Mouse (Mus musculus) layer of hippocampus, postnatal 14 days (tissue): ENCODE measurements around the gene H3f3b. TPM values are rescaled to one million over a fixed set of nuclear protein-coding genes. Genes with fewer than 3 reads are reported as not detected.

ENCODE experiments used
- DNase-seq, 2 experiments: peaks; one replicate each; pipeline ENCODE4 v3.0.0; 2021 to 2022; ENCODE audit warnings: low spot score in 2 of 2, mixed read lengths in 1 of 2
- total RNA-seq, 2 experiments: library from RNA; stranded (reverse); gene quantifications; 2 replicates each; pipeline ENCODE4 v1.2.3; 2021

The H3f3b gene
- total RNA-seq, 2 experiments from 2014 or later: 338 to 355 TPM

DNA sequence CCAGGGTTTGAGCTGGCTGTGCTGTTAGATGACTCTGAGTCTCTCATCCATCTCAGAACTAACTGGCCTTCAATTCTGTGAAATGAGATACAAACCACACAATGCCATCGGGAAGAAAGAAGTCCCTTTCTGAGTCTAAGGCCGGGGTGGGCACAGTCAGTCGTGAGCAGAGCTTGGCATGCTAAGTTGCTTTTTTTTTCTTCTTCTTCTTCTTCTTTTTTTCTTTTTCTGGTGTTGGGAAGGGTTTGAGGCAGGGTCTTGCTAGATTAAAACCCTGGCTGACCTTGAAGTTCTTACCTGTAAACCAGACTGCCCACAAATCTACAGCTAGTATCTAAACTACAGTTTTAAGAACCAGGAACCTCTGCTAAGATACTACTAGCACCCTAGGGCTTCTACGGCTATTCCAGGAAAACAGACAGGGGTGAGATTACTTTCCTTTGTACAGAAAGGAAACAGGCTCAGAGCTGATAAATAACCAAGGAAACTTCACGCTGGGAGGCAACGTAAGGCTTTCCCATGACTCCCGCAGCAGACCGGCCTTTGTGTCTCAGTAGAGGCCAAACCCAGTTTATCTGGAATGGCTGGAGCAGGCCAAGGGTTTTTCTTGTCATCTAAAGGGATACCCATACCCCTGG, 23.5 kb downstream of the H3f3b start:
- DNase-seq: no peak

DNA sequence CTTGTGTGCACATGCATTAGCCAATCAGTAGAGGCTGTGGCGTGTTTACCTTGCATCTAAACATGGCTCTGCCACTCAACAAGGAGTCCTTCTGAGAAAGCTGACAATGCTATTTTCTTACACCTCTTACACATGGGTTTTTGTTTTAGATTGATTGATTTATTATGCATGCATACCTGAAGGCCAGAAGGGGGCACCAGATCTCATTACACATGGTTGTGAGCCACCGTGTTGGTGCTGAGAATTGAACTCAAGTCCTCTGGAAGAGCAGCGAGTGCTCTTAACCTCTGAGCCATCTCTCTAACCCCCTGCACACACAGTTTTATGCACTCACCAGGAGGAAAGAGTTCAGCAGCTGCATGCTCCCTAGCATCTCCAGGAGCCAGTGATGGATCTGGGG, 24.9 kb downstream of the H3f3b start:
- no peak for DNase-seq

DNA sequence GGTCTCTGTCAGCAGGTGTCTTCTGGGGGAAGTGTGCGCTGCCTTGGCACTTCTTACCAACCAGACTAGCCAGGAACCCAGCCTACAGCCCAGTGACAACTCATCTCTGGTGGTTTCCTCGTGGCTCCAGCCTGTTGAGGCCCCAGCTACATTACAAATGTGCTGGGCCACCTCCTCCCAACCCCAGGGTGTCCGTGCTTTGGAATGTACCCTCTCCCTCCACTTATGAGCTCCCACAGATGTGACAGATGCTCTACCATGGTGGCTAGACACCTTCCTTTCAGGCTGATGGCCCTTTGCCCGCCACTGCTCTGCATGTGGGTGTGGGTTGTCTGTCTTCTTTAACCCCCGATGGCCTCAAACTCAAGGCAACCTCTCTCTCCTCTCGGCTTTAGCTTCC, 26.0 kb downstream of the H3f3b start:
- DNase-seq: no peak

DNA sequence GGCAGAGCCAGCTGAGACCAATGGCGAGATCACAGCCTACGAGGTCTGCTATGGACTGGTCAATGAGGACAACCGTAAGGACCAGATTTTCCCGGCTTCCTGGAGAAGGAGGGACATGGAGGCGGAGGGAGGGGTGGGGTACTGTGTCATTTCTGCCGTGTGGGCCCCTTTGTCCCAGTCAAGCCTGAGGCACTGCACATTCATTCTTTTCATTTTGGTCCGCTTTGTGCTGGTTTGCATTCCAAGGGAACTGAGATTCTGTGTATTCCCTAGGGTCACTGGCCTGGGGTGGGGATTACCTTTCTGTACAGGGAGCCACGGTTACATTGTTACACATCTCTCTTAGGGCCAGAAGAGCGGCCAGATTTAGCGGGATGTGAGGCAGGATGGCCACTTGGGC, 27.2 kb downstream of the H3f3b start:
- DNase-seq: no peak

DNA sequence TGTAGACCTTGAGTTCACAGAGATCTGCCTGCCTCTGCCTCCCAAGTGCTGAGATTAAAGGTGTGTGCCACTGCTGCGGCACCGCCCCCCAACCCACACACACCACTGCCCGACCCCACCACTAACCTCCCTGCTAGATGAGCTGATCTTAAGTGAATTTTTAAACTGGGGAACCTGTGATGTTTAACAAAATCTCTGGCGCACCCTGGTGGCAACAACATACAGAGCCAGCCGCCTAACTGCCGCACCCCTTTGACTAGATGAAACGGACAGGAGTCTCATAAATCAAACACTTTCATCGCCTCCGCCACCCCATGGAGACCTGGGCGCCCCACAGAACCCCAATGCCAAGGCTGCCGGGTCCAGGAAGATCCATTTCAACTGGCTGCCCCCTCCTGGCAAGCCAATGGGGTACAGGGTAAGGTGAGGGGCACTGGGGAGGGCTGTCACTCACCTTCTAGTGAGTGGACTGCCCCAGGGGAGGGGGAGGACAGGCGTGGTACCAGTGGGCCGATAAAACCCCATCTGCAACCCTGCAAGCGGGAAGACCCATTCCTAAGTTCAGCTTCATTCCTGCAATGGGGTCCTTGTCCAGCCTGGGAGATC, 28.1 kb downstream of the H3f3b start:
- peak; percentile 71 to 75 for DNase-seq

DNA sequence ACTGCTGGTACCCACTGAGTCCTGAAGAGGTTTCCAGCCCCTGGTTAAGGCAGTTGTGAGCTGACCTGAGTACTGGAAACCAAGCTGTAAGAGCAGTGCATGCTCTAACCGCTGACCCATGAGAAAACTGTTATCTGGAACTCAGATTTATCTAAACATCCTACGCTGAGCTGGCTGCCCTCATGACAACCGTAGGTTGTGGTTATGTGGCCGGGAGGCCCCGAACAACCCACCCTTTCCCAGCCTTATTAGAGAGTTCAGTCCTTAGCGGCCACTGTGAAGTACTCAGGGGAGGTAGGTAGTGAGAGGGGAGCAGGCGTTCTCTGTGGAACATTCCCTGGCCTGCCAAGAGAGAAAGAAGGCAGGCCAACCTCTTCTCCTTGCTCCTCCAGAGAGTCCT, 28.7 kb downstream of the H3f3b start:
- no peak for DNase-seq

DNA sequence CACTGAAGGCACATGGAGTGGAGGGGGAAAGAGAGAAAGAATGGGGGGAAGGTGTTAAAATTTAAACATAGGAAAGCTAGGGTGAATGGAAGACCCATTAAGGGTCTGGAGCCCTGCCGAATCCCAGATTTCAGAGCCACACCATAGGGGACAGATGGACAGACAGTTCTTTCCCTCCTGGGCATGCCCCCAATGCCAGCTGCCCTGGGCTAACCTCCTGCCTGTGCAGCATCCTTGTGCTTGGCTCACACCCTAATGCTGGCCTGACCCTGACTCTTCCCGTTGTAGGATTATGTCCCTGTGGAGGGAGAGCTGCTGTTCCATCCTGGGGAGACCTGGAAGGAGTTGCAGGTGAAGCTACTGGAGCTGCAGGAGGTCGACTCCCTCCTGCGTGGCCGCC, 30.1 kb downstream of the H3f3b start:
- no peak for DNase-seq

DNA sequence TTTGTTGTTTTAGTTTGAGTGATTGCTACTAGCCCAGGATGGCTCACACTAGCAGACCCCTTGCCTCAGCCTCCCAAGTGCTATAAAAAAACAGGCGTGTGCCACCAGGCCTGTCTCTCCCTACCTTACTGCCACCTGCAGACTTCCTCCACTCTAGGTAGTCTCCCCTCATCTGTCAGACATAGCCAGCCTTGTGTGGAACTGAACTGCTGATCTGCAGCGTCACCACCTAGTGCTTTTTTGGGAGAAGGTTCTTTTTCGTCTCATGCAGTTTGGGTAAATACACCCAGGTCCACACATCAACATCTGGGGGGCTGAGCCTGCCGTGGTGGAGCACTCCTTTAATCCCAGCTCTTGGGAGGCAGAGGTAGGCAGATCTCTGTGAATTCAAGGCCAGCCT, 30.7 kb downstream of the H3f3b start:
- DNase-seq: no peak

DNA sequence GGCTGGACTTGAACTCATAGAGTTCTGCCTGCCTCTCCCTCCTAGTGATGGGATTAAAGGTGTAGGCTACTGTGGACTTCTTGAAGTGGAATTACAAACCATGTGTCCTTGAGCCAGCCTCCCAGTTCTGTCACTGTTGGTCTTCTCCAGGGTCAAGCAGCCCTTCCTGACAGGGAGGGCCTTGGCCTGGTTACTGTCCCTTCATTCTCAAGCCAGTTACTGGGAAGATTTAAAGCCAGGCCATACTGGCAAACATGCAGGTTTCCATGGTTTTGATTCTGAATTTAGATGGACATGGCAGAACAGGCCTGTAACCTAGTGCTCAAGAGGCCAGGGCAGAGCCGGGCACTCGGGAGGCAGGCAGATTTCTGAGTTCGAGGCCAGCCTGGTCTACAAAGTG, 32.5 kb downstream of the H3f3b start:
- DNase-seq: no peak

DNA sequence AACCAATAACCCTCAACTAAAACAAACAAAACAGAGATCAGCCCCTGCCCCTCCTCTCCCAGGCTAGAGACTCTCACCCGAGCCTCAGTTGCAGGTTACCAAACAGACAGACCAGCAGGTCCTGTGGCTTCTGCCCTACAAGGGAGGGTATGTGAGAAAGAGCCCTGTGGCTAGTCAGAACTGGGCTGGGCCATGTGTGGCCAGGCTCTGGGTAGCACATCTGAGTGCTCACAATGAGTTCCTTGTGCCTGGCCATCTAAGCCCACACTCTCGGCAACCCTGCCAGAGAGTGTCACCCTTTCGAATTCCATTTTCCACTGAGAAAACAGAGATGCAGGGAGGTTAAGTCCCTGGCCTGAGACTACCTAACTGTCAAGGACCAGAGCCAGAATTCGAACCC, 35.7 kb downstream of the H3f3b start:
- DNase-seq: no peak

DNA sequence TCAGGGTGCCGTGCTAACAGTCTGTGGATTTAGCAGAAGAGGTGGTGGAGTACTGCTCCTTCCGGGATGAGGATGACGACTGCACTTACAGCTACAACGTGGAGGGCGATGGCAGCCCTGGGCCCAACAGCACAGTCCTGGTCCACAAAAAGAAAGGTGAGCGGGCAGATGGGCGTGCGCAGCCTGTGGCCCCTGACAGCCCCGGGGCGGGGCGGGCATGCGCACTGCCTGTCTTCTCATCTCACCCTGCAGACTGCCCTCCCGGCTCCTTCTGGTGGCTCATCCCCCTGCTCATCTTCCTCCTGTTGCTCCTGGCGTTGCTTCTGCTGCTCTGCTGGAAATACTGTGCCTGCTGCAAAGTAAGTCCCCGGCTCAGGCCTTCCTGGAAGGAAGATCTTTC, 38.1 kb downstream of the H3f3b start:
- no peak for DNase-seq

DNA sequence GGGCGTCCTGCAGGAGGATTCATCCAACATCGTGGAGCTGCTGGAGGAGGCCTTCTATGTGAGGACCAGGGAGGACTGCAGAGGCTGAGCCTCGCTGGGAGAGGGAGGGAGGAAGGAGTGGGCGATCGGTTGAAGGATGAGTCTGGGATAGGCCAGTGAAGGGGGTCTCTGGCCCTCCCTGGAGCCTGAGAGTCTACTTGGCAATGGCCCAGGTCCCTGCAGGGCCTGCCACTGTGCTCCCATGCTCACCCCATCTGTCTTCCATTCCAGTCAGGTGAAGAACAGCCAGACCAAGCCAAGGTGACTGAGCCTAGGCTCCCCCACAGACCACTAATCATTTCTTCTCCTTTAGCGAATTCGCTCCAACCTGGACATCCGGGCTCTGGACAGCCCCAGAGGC, 44.5 kb downstream of the H3f3b start:
- no peak for DNase-seq

DNA sequence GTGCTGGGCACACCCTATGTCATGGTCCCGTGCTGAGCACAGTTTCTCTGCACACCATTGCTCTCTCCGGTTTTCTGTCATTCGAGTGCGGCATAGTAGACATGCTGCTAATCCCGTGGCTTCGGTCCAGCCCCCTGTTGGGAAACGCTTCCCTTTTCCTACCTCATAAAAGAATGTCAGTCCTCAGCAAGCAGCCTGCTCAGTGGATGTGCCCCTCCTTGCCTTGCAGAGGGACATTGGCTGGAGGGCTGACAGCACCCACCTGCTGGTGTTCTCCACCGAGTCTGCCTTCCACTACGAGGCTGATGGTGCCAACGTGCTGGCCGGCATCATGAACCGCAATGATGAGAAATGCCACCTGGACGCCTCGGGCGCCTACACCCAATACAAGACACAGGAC, 45.3 kb downstream of the H3f3b start:
- no peak for DNase-seq

DNA sequence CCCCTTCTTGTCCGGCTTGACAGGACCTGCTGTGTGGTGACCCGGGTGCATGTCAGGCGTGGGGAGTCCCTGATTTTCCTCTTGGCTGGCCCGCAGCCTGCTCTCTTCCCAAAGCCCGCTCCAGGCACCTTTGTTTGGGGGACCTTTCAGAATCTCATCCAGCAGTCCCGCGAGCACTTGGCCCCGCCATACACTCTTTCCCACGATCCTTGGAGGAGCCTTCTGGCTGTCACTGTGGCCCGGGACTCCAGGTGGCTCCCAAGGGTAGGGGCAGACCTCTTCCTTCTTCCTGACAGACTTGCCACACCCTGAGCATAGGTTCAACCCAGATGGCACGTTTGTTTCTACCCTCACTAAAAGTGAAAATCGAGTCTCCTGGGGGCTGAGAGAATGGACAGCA, 52.2 kb downstream of the H3f3b start:
- DNase-seq: no peak

DNA sequence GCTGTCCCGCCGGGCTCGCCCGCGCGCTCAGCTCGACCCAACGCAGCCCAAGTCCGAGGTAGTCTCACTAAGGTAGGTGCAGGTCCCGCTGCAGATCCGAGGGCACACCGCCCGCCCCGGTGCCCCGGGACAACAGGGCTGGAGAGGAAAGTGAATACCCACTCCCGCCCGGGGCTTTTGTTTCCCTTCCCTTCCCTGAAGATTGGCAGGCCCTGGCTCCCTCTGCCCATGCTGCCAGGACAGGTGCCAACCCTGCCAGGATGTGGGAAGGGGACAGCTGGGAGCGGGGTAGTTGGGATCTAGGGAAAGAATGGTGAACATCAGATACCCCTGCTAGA, 52.7 kb downstream of the H3f3b start:
- no peak for DNase-seq

DNA sequence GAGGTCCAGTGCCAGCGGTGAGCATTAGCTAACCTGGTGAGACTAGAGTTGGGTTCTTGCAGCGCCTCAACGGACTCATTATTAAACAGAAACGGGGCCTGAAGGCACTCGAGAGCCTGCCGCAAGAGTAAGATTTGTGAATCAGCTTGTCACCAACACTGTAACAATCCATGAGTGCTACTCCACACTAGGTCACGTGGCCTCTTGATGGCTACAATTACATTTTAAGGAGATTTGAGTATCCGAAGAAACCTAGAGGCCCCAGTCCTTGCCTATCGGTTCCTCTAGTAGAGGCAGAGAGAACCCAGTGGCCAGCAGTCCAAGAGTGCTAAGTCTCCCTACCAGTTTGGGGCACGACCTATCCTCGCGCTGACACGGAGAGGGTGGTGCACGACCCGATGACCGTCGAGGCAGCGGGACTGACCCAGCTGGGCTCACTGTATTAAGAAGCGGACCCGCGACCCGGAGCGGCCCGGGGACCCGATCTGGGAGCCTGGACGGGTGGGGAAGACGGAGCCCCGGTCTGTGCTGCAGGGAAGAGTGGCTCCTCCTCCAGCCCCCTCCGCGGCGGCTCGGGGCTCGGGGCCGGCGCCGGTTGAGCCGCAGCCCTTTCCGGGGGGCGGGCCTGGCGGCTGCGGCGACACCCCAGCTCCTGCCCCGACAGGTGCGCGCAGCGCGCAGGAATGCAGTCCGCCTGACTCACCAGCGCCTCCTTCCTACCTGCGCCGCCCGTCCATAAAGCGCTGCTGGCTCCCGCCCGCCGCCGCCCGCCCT, 53.3 kb downstream of the H3f3b start, which contains the start of gene Itgb4:
Itgb4 (plus strand) TSS at position 401 of the 774 bp plus-strand sequence.
- no peak for DNase-seq

Other genes starting within 250 kb of the H3f3b start
- gene Caskin2, start 214.3 kb downstream of the H3f3b start, total RNA-seq: 10 to 100 TPM; 22.0 to 24.8 TPM
- 10 to 100 TPM; 12.4 to 15.0 TPM for gene Tsen54, start 213.2 kb downstream of the H3f3b start, total RNA-seq
- 1 to 10 TPM; 2.3 to 3.2 TPM for gene Llgl2, start 203.9 kb downstream of the H3f3b start, total RNA-seq
- gene Myo15b, start 169.6 kb downstream of the H3f3b start, total RNA-seq: under 1 TPM; 0.35 to 0.36 TPM
- gene Smim5, start 128.0 kb downstream of the H3f3b start, total RNA-seq: 1 to 10 TPM in 1 of 2 experiments, under 1 TPM in 1; 0.67 to 2.0 TPM
- gene Smim6, start 115.9 kb downstream of the H3f3b start, total RNA-seq: not detected
- 10 to 100 TPM; 39.2 to 50.4 TPM for gene Sap30bp, start 94.7 kb downstream of the H3f3b start, total RNA-seq
- 10 to 100 TPM; 23.2 to 25.7 TPM for gene Recql5, start 94.5 kb downstream of the H3f3b start, total RNA-seq
- gene Itgb4, start 53.3 kb downstream of the H3f3b start, total RNA-seq: 1 to 10 TPM; 1.4 to 2.2 TPM
- gene Galk1, start 15.2 kb downstream of the H3f3b start, total RNA-seq: 10 to 100 TPM; 14.6 to 16.9 TPM
- gene Unk, start 2.4 kb upstream of the H3f3b start, total RNA-seq: 10 to 100 TPM; 22.0 to 25.3 TPM
- gene Unc13d, start 50.0 kb upstream of the H3f3b start, total RNA-seq: 1 to 10 TPM; 1.3 to 2.1 TPM
- gene Wbp2, start 59.0 kb upstream of the H3f3b start, total RNA-seq: 100 to 1,000 TPM; 287 to 295 TPM
- 1 to 10 TPM; 5.7 to 7.8 TPM for gene Trim47, start 99.2 kb upstream of the H3f3b start, total RNA-seq
- 1 to 10 TPM; 6.0 to 6.6 TPM for gene Trim65, start 103.2 kb upstream of the H3f3b start, total RNA-seq
- gene Mrpl38, start 110.9 kb upstream of the H3f3b start, total RNA-seq: 10 to 100 TPM; 55.3 to 63.7 TPM
- 100 to 1,000 TPM in 1 of 2 experiments, 10 to 100 TPM in 1; 87.9 to 102 TPM for gene Fbf1, start 140.2 kb upstream of the H3f3b start, total RNA-seq
- gene Ten1, start 170.9 kb upstream of the H3f3b start, total RNA-seq: 10 to 100 TPM; 42.9 to 53.7 TPM
- 100 to 1,000 TPM; 123 to 125 TPM for gene Acox1, start 171.1 kb upstream of the H3f3b start, total RNA-seq
- gene Evpl, start 210.1 kb upstream of the H3f3b start, total RNA-seq: under 1 TPM; 0.44 to 0.72 TPM
- 10 to 100 TPM; 52.0 to 55.7 TPM for gene Srp68, start 246.3 kb upstream of the H3f3b start, total RNA-seq